Mouse (Mus musculus) olfactory bulb, adult 2 months (tissue): ENCODE data around the gene N4bp3.

ENCODE experiments used
- CTCF ChIP-seq: fragments of 200-500 bp; IDR thresholded peaks from 2 replicates; pipeline ENCODE4 v1.5.1; 2012; ENCODE audit warnings: low read depth, mild to moderate bottlenecking, low read length, moderate library complexity; ENCODE audit not compliant: insufficient read depth
- POLR2A ChIP-seq: fragments of 200-500 bp; IDR thresholded peaks from 2 replicates; pipeline ENCODE4 v1.6.1; 2012; ENCODE audit warnings: mild to moderate bottlenecking, low read depth, low read length, moderate library complexity; ENCODE audit not compliant: insufficient read depth

DNA sequence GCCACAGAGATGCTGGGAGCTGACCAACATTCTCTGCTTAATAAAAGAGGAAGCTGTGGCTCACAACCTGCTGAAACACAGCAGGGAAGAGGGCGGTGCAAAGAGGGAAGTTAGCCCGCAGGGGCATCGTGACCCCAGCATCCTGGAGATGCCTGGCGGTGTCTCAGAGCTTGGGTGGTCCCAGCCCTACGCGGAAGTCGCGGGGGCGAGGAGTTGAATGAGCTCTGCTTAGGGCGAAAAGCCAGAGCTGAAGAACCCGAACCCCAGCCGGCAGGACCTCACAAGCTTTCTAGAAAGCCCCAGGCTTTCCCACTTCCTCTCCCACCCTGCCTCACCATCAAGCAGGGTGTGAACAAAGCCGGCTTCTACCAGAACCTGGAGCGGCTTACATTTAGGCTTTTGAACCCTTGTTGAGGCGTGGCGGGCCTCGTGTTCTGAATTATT is 12.6 kb downstream of the N4bp3 start:
- TF ChIP-seq POLR2A (no peak), CTCF (no peak)
